Mouse (Mus musculus): ENCODE measurements around the gene Wdr43.

The Wdr43 gene

DNA sequence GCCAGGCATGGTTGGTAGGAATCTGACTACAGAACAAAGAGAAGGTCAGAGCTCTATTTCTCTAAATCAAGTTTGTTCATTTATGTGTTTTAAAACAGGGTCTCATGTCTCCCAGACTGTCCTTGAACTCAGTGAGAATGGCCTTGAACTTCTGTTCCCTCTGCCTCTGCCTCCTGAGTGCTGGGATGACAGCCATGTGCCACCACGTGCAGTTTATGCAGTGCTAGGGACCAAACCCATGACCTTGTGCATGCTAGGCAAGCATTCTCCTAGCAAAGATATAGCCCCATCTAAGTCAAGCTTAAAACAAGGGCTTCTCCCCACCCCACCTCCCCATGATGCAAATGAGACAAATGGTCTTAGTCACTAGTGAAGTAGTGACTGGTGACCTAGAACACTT, 89.4 kb downstream of the Wdr43 start:
- DNase-seq (ENCODE audit: low read depth, low spot score): no peak

DNA sequence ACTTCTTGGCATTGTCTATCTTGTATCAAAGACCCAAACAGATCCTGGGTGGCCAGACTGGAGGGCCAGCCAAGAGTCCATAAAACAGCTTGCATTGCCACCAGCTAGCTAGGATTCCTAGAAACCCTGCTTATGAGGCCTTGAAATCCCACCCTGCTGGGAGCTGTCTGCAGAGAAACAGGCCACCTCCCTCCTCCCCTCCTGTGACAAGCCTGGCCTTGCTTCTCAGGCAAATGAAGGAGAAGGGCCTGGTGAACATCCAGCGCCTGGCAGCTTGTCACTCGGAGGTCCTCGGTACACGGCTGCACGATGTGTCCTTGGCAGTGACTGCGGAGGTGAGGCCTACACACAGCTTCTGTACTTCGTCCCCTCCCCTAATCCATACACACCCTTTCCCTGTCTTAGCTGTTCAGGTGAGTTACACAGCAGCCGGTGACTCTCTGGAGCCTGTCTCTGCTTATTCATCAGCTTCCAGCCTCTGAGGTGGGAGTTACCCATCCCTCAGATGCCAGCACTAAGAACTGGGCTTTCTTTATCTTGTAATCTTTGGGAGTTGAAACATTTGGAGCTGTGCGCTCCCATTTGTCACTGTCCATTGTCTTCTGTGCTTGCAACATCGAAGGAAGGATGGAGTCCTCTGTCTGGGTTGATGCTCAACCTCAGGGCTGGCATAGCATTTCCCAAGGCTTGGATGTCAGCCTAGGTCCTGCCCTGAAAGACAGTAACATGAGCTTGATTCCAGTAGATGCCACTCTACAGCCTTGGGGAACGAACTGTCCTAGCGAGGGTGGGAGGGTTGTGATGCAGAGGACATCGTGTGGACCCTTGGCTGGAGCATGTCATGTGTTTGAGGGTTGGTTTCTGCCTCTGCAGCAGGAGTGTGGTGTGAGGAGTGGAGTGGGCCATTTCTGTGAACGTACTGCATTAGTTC, 90.1 kb downstream of the Wdr43 start:
- no peak for DNase-seq (ENCODE audit: low read depth, low spot score)

DNA sequence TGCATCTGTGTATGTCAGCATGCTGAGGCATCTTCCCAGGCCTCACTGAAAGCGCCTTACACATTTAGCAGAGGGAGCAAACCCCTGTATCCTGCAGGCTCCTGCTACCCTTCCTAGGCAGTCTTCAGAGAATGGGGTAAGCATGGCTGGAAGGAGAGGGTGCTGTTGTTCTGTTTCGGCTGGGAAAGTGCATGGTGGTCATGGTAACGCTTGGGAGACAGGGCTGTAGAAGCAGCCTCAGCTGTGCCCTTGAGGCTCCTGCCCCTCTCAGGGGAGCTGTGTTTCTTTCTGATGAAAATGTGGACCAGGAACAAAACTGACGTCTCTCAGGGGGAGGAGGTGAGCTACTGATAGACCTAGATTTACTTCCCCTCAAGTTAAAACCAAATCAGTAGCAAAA, 92.0 kb downstream of the Wdr43 start:
- no peak for DNase-seq (ENCODE audit: low read depth, low spot score)
